Mouse (Mus musculus) testis, adult 2 months (tissue): ENCODE results near the gene Egfl8. TPM values are rescaled to one million over a fixed set of nuclear protein-coding genes. Genes with fewer than 3 reads are reported as not detected.

Experiments
- H3K27ac ChIP-seq: fragments of 200-500 bp; 2 replicates; pipeline ENCODE4 v1.5.1; 2012; ENCODE audit warnings: low read depth, low read length; ENCODE audit not compliant: control insufficient read depth, insufficient read depth
- H3K27me3 ChIP-seq: fragments of 200-500 bp; 2 replicates; pipeline ENCODE4 v1.6.1; 2012; ENCODE audit warnings: mild to moderate bottlenecking, low read length, moderate library complexity; ENCODE audit not compliant: control insufficient read depth, insufficient read depth
- H3K36me3 ChIP-seq: fragments of 200-500 bp; 2 replicates; pipeline ENCODE4 v1.6.1; 2012; ENCODE audit warnings: mild to moderate bottlenecking, low read length; ENCODE audit not compliant: control insufficient read depth, insufficient read depth
- H3K4me1 ChIP-seq: fragments of 200-500 bp; 2 replicates; pipeline ENCODE4 v1.6.1; 2012; ENCODE audit warnings: low read length; ENCODE audit not compliant: control insufficient read depth, insufficient read depth
- H3K4me3 ChIP-seq: fragments of 200-500 bp; 2 replicates; pipeline ENCODE4 v1.5.1; 2012; ENCODE audit warnings: low read depth, mild to moderate bottlenecking, low read length, moderate library complexity, mixed read lengths; ENCODE audit not compliant: control insufficient read depth
- CTCF ChIP-seq: fragments of 200-500 bp; IDR thresholded peaks from 2 replicates; pipeline ENCODE4 v1.5.1; 2012; ENCODE audit warnings: low read depth, mild to moderate bottlenecking, inconsistent platforms, low read length, moderate library complexity; ENCODE audit not compliant: control insufficient read depth, insufficient read depth, insufficient replicate concordance
- POLR2A ChIP-seq: fragments of 200-500 bp; IDR thresholded peaks from 2 replicates; pipeline ENCODE4 v1.6.1; 2012; ENCODE audit warnings: low read depth, mild to moderate bottlenecking, inconsistent platforms, low read length, moderate library complexity; ENCODE audit not compliant: control insufficient read depth
- polyA plus RNA-seq: library from polyadenylated mRNA; depleted of rRNA; stranded (reverse); fragments of >200 nt; gene quantifications from 2 replicates; pipeline ENCODE4 v1.2.3, GENCODE M21; 2012

The Egfl8 gene
- polyA plus RNA-seq, 1 experiment = 0.53 TPM

DNA sequence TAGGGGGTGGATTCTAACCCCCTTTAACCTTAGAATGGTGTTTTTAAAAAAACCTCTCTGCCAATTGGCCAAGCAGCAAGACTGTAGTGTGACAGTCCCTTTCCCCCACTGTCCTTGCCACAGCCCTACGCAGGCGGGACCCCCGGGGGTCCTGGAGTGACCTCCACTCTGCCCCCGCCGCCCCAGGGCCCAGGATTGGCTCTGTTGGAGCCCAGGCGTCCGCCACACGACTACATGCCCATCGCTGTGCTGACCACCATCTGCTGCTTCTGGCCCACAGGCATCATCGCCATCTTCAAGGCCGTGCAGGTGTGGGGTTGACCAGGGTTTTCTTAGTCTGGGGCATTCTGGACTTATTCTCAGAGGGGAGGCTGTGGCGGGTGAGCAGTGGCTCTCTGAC, 15.9 kb upstream of the Egfl8 start:
- Histone ChIP-seq H3K27ac (no peak overlapping the region), H3K27me3 (peaks cover 5% of the 10 kb centered on the region; the same call in 1 of the 2 replicates), H3K36me3 (no peaks in the 10 kb centered on the region), H3K4me3 (peak overlapping the region; percentile 79), H3K4me1 (peaks cover 39% of the 10 kb centered on the region)
- TF ChIP-seq CTCF (no peak), POLR2A (no peak)

GRCm38 (mm10) chr17:34630761-34631301, 15.1 kb upstream of the Egfl8 start:
- Histone ChIP-seq H3K4me1 (peaks cover 47% of the 10 kb centered on the region), H3K27me3 (peaks cover 5% of the 10 kb centered on the region; the same call in 1 of the 2 replicates), H3K4me3 (peak overlapping the region; percentile 79), H3K36me3 (no peaks in the 10 kb centered on the region), H3K27ac (no peak overlapping the region)
- no peak for TF ChIP-seq CTCF
- TF ChIP-seq POLR2A = no peak

DNA sequence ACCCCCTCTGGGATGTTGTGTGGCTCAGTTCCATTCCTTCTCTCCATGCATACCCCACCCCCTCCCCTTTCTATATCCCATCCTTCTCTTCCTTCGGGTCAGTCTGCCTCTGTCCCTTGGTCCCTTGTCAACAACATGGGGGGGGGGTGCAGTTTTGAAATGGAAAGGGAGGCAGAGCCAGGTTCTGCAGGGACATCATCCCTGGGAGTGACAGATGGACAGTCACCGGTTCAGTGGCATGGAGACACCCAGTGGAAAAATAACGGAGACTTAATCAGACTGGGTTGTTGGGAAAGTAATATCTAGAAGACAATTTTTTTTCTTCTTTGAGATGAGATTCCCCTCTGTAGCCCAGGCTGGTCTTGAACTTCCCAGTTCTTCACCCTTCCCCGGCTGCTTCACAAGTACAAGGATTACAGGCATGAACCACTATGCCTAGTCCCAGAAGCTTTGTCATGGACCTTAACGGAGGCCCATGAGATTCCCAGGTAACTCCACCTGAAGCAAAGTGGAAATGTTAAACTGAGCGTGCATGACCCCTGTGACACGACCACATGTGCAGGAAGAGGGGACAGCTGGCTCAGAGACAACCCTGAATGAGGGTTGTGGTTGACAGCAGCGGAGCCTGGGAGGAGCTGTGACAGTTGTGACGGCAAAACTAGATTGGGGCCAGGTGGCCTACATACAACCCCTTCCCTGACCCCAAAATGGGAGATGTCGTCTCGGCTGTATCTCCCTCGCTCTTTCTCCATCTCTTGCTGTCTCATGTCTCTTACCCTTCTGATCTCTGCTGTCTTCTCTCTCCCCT, 14.2 kb upstream of the Egfl8 start:
- peak overlapping the region; percentile 50 for H3K4me3 ChIP-seq
- no peak overlapping the region for H3K27ac ChIP-seq
- H3K4me1 ChIP-seq = peaks cover 51% of the 10 kb centered on the region
- H3K36me3 ChIP-seq = no peaks in the 10 kb centered on the region
- peaks cover 5% of the 10 kb centered on the region; the same call in 1 of the 2 replicates for H3K27me3 ChIP-seq
- TF ChIP-seq CTCF (no peak), POLR2A (no peak)

GRCm38 (mm10) chr17:34629221-34629751, 13.5 kb upstream of the Egfl8 start, which contains the start of gene Prrt1:
Prrt1 (plus strand) TSS chr17:34629533.
- Histone ChIP-seq H3K36me3 (no peaks in the 10 kb centered on the region), H3K4me1 (peaks cover 51% of the 10 kb centered on the region), H3K4me3 (peak within 1 kb of the TSS; percentile 94), H3K27ac (peak within 1 kb of the TSS; percentile 92; the same call in 1 of the 2 replicates), H3K27me3 (peaks cover 5% of the 10 kb centered on the region; the same call in 1 of the 2 replicates)
- no peak for TF ChIP-seq CTCF
- no peak for TF ChIP-seq POLR2A

DNA sequence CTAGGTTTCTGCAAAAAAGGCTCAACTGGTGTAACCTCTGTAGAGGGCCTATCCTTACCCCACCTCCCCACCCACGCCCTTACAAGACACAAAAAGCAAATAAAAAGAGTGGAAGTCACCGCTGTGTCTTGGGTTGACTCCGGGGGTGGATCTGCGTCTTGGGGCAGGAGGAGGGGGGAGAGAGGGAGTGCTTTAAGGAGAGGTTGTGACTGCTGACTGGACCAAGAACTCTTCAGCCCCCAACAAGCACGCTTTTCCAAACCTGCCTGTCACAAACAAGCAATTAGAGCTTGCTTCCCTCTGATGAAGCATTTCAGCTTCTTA, 12.8 kb upstream of the Egfl8 start:
- peaks cover 5% of the 10 kb centered on the region; the same call in 1 of the 2 replicates for H3K27me3 ChIP-seq
- H3K4me3 ChIP-seq = no peak overlapping the region
- H3K4me1 ChIP-seq = peaks cover 51% of the 10 kb centered on the region
- no peaks in the 10 kb centered on the region for H3K36me3 ChIP-seq
- no peak overlapping the region for H3K27ac ChIP-seq
- no peak for TF ChIP-seq POLR2A
- no peak for TF ChIP-seq CTCF

GRCm38 (mm10) chr17:34627943-34628643, 12.3 kb upstream of the Egfl8 start, which contains the start of gene Ppt2:
Ppt2 (minus strand) TSS chr17:34628510.
- H3K4me3 ChIP-seq = peak within 1 kb of the TSS; percentile 94
- H3K36me3 ChIP-seq = no peaks in the 10 kb centered on the region
- TF ChIP-seq POLR2A = no peak
- no peak for TF ChIP-seq CTCF
- H3K27me3 ChIP-seq = peaks cover 5% of the 10 kb centered on the region; the same call in 1 of the 2 replicates
- peaks cover 51% of the 10 kb centered on the region for H3K4me1 ChIP-seq
- H3K27ac ChIP-seq = peak within 1 kb of the TSS; percentile 92
